Mouse (Mus musculus): ENCODE data around the gene Slc44a3. TPM values are rescaled to one million over a fixed set of nuclear protein-coding genes. Genes with fewer than 3 reads are reported as not detected.

The Slc44a3 gene
- polyA plus RNA-seq, 2 experiments, result 4.8 to 10.7 TPM

DNA sequence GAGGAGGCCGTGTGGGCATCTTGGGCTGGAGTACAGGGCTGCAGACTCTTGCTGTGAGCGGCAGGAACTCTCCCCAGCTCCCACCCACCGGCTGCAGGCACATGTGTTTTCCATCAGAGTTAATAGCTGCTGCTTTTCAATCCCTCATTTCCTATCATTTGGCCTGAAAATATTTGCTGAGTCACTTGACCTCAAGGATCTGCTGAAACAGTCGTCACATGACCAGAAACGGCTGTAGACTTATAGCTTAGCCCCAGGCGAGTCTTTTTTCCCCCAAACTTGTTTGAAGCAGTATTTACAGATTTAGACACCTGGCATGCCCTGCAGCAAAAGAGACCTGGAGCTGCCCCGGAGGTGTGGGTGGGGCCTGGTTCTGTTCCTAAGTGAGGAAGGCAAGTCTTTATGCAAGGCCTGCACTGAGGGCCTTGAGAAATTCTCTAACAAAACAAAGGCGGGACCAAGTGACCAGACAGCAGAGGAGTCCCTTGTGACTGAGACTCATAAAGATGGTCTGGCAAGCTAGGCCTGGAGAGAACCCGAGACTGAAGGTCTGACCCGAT lies 44.9 kb upstream of the Slc44a3 start:
- DNase-seq (ENCODE audit: low read depth in 3 of 3, low spot score in 3 of 3) (no peak), ATAC-seq (ENCODE audit: insufficient read depth) (no peak)
- Histone ChIP-seq H3K4me2 (ENCODE audit: low read depth) (no peak overlapping the region), H3K27ac (no peak overlapping the region), H3K4me3 (ENCODE audit: insufficient read depth in 1 of 2, low read depth in 2 of 2, low read length in 2 of 2) (no peak overlapping the region), H3K27me3 (ENCODE audit: control insufficient read depth, insufficient read depth, low read length) (no peaks in the 10 kb centered on the region), H3K36me3 (replicated peaks; ENCODE audit: control insufficient read depth, insufficient read depth, low read depth) (no peaks in the 10 kb centered on the region), H3K4me1 (replicated peaks; ENCODE audit: control insufficient read depth in 2 of 2, insufficient read depth in 2 of 2, low read length in 1 of 2) (peaks cover 0 to 9% of the 10 kb centered on the region in 2 experiments; a peak in 1 of 4 replicates), H3K9me3 (ENCODE audit: control insufficient read depth, low read length) (no peaks in the 10 kb centered on the region), H3K9ac (replicated peaks) (no peak overlapping the region)
- 37% methylated on average over 10 of the region's 10 CpGs for WGBS (ENCODE audit: insufficient replicate concordance)
- TF ChIP-seq EP300 (IDR thresholded peaks at IDR 0.05; ENCODE audit: low read depth) (no peak), CTCF (IDR thresholded peaks at IDR 0.05; ENCODE audit: low read depth) (no peak)

- DNase-seq (ENCODE audit: low read depth in 3 of 3, low spot score in 3 of 3), result no peak
Measured at GRCm38 (mm10) chr3:121576367-121576766, 44.2 kb upstream of the Slc44a3 start.

DNA sequence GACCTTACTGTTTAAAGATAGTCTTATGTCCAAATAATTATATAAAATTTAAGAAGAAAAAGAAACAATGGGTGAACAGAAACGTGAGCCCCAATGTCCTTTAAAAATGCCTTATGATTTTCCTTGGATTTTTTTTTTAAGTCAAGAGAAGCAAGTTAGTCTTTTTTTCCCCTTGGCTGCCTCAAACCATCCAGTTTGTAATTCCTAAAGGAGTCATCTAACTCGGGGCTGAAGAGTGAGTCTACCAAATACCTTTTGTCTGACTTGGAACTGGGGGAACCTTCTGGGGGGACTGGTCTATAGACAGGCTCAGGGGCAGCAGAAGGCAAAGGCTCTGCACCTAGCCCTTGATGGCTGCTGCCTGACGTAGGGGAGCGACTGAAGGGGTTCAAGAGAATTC lies 42.2 kb upstream of the Slc44a3 start:
- H3K4me1 ChIP-seq (replicated peaks; ENCODE audit: control insufficient read depth in 2 of 2, insufficient read depth in 2 of 2, low read length in 1 of 2), result peaks cover 0 to 9% of the 10 kb centered on the region in 2 experiments; a peak in 1 of 4 replicates
- TF ChIP-seq CTCF (IDR thresholded peaks at IDR 0.05; ENCODE audit: low read depth) (no peak), EP300 (IDR thresholded peaks at IDR 0.05; ENCODE audit: low read depth) (no peak)
- no peak for ATAC-seq (ENCODE audit: insufficient read depth)
- no peak overlapping the region for H3K9ac ChIP-seq (replicated peaks)
- DNase-seq (ENCODE audit: low read depth in 3 of 3, low spot score in 3 of 3), result no peak
- WGBS (ENCODE audit: insufficient replicate concordance), result 58% methylated on average over 4 of the region's 4 CpGs
- no peak overlapping the region for H3K4me2 ChIP-seq (ENCODE audit: low read depth)
- no peaks in the 10 kb centered on the region for H3K36me3 ChIP-seq (replicated peaks; ENCODE audit: control insufficient read depth, insufficient read depth, low read depth)
- H3K27me3 ChIP-seq (ENCODE audit: control insufficient read depth, insufficient read depth, low read length), result no peaks in the 10 kb centered on the region
- H3K9me3 ChIP-seq (ENCODE audit: control insufficient read depth, low read length), result no peaks in the 10 kb centered on the region
- no peak overlapping the region for H3K4me3 ChIP-seq (ENCODE audit: insufficient read depth in 1 of 2, low read depth in 2 of 2, low read length in 2 of 2)
- H3K27ac ChIP-seq, result no peak overlapping the region

More at GRCm38 (mm10) chr3:121576367-121576766, 44.2 kb upstream of the Slc44a3 start:
- Histone ChIP-seq H3K4me2 (ENCODE audit: low read depth) (no peak overlapping the region), H3K4me3 (ENCODE audit: insufficient read depth in 1 of 2, low read depth in 2 of 2, low read length in 2 of 2) (no peak overlapping the region), H3K36me3 (replicated peaks; ENCODE audit: control insufficient read depth, insufficient read depth, low read depth) (no peaks in the 10 kb centered on the region), H3K9ac (replicated peaks) (no peak overlapping the region), H3K27me3 (ENCODE audit: control insufficient read depth, insufficient read depth, low read length) (no peaks in the 10 kb centered on the region), H3K4me1 (replicated peaks; ENCODE audit: control insufficient read depth in 2 of 2, insufficient read depth in 2 of 2, low read length in 1 of 2) (peaks cover 0 to 9% of the 10 kb centered on the region in 2 experiments; a peak in 1 of 4 replicates), H3K27ac (no peak overlapping the region), H3K9me3 (ENCODE audit: control insufficient read depth, low read length) (no peaks in the 10 kb centered on the region)
- ATAC-seq (ENCODE audit: insufficient read depth), result no peak
- no peak for TF ChIP-seq EP300 (IDR thresholded peaks at IDR 0.05; ENCODE audit: low read depth)
- TF ChIP-seq CTCF (IDR thresholded peaks at IDR 0.05; ENCODE audit: low read depth), result no peak
- WGBS (ENCODE audit: insufficient replicate concordance), result 60% methylated on average over 6 of the region's 6 CpGs

GRCm38 (mm10) chr3:121573858-121574257 lies 41.7 kb upstream of the Slc44a3 start:
- no peak for ATAC-seq (ENCODE audit: insufficient read depth)
- H3K36me3 ChIP-seq (replicated peaks; ENCODE audit: control insufficient read depth, insufficient read depth, low read depth), result no peaks in the 10 kb centered on the region
- no peak overlapping the region for H3K4me2 ChIP-seq (ENCODE audit: low read depth)
- no peaks in the 10 kb centered on the region for H3K27me3 ChIP-seq (ENCODE audit: control insufficient read depth, insufficient read depth, low read length)
- no peak overlapping the region for H3K9ac ChIP-seq (replicated peaks)
- no peaks in the 10 kb centered on the region for H3K9me3 ChIP-seq (ENCODE audit: control insufficient read depth, low read length)
- H3K4me3 ChIP-seq (ENCODE audit: insufficient read depth in 1 of 2, low read depth in 2 of 2, low read length in 2 of 2), result no peak overlapping the region
- H3K27ac ChIP-seq, result no peak overlapping the region
- 59% methylated on average over 7 of the region's 7 CpGs for WGBS (ENCODE audit: insufficient replicate concordance)
- TF ChIP-seq EP300 (IDR thresholded peaks at IDR 0.05; ENCODE audit: low read depth) (no peak), CTCF (IDR thresholded peaks at IDR 0.05; ENCODE audit: low read depth) (no peak)
- H3K4me1 ChIP-seq (replicated peaks; ENCODE audit: control insufficient read depth in 2 of 2, insufficient read depth in 2 of 2, low read length in 1 of 2), result peaks cover 0 to 9% of the 10 kb centered on the region in 2 experiments; a peak in 1 of 4 replicates
- DNase-seq (ENCODE audit: low read depth in 3 of 3, low spot score in 3 of 3), result no peak

DNA sequence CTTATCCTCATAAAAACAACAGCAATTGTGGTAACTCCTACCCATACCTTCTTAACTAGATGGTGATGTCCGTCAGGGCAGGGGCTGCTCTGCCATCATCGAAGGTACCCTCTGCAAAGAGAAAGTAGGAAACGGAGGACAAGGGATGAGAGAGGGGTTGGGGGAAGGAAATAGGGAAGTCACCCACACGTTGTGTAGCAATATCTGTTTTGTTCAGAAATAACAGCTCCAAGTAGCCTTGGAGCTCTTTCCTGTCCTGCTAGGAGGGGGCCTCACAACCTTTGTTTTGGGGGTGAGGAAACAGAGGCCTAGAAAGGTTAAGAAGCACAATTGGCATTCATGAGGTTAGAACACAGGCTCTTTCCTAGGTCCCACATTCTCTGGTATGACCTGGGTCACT lies 39.3 kb upstream of the Slc44a3 start:
- 25% methylated on average over 4 of the region's 4 CpGs for WGBS (ENCODE audit: insufficient replicate concordance)
- H3K4me3 ChIP-seq (ENCODE audit: insufficient read depth in 1 of 2, low read depth in 2 of 2, low read length in 2 of 2), result no peak overlapping the region

More for the DNA sequence above, 39.3 kb upstream of the Slc44a3 start:
- Histone ChIP-seq H3K27ac (no peak overlapping the region), H3K9ac (replicated peaks) (no peak overlapping the region), H3K36me3 (replicated peaks; ENCODE audit: control insufficient read depth, insufficient read depth, low read depth) (no peaks in the 10 kb centered on the region), H3K9me3 (ENCODE audit: control insufficient read depth, low read length) (no peaks in the 10 kb centered on the region), H3K4me2 (ENCODE audit: low read depth) (no peak overlapping the region), H3K4me1 (replicated peaks; ENCODE audit: control insufficient read depth in 2 of 2, insufficient read depth in 2 of 2, low read length in 1 of 2) (no peaks in the 10 kb centered on the region), H3K27me3 (ENCODE audit: control insufficient read depth, insufficient read depth, low read length) (no peaks in the 10 kb centered on the region)
- TF ChIP-seq EP300 (IDR thresholded peaks at IDR 0.05; ENCODE audit: low read depth) (no peak), CTCF (IDR thresholded peaks at IDR 0.05; ENCODE audit: low read depth) (no peak)
- no peak for ATAC-seq (ENCODE audit: insufficient read depth)
- DNase-seq (ENCODE audit: low read depth in 3 of 3, low spot score in 3 of 3), result no peak
